Mouse (Mus musculus) CH12F3 (cell line): ENCODE measurements around the gene Ovca2.

Source experiments
- in situ Hi-C: fragments of 300-500 bp; cut with MboI; formaldehyde crosslinking; loops from 2 replicates; pipeline ENCODE4 v1.14.3; 2020; ENCODE audit warnings: low sequenced_read_pairs

Ovca2 gene

GRCm38 (mm10) chr11:75171186-75171865 is 7.3 kb downstream of the Ovca2 start:
- in situ Hi-C loops = no loop called here

- in situ Hi-C loops = no loop called here
These were observed 8.4 kb downstream of the Ovca2 start for GRCm38 (mm10) chr11:75170136-75170751.

GRCm38 (mm10) chr11:75169405-75170080 is 9.1 kb downstream of the Ovca2 start, which contains the start of gene Hic1:
Hic1 (minus strand) TSS chr11:75169519.
- in situ Hi-C loops = no loop called here

GRCm38 (mm10) chr11:75168590-75169361 is 9.9 kb downstream of the Ovca2 start:
- in situ Hi-C loops = no loop called here

GRCm38 (mm10) chr11:75167643-75168589 is 10.7 kb downstream of the Ovca2 start:
- in situ Hi-C loops = no loop called here

GRCm38 (mm10) chr11:75166861-75167642 is 11.6 kb downstream of the Ovca2 start:
- in situ Hi-C loops = no loop called here

- in situ Hi-C loops = no loop called here
These were observed 12.3 kb downstream of the Ovca2 start for GRCm38 (mm10) chr11:75166193-75166842.

- in situ Hi-C loops = no loop called here
These were observed 13.0 kb downstream of the Ovca2 start for GRCm38 (mm10) chr11:75165441-75166192.

- in situ Hi-C loops = no loop called here
These were observed 13.9 kb downstream of the Ovca2 start for GRCm38 (mm10) chr11:75164750-75165149.

- in situ Hi-C loops = no loop called here
These were observed 14.6 kb downstream of the Ovca2 start for GRCm38 (mm10) chr11:75164051-75164450.

- in situ Hi-C loops = no loop called here
These were observed 15.3 kb downstream of the Ovca2 start for GRCm38 (mm10) chr11:75163379-75163778.

- in situ Hi-C loops = no loop called here
These were observed 16.0 kb downstream of the Ovca2 start for GRCm38 (mm10) chr11:75162591-75163080.

- in situ Hi-C loops = no loop called here
These were observed 17.1 kb downstream of the Ovca2 start for GRCm38 (mm10) chr11:75161417-75162008.

GRCm38 (mm10) chr11:75160954-75161353 is 17.7 kb downstream of the Ovca2 start:
- in situ Hi-C loops = no loop called here

- in situ Hi-C loops = loop anchor here (10.0 kb wide), 1 partner anchor 175 kb away; no protein-coding TSS in a partner anchor
These were observed 19.1 kb downstream of the Ovca2 start for GRCm38 (mm10) chr11:75159564-75159963.

GRCm38 (mm10) chr11:75158432-75158831 is 20.2 kb downstream of the Ovca2 start:
- in situ Hi-C loops = loop anchor here (10.0 kb wide), 1 partner anchor 174 kb away; no protein-coding TSS in a partner anchor

- in situ Hi-C loops = loop anchor here (10.0 kb wide), 1 partner anchor 173 kb away; no protein-coding TSS in a partner anchor
These were observed 20.7 kb downstream of the Ovca2 start for GRCm38 (mm10) chr11:75157901-75158300.
